Mouse (Mus musculus): Measurements from ENCODE around the gene Cd63. TPM values are rescaled to one million over a fixed set of nuclear protein-coding genes. Genes with fewer than 3 reads are reported as not detected.

Gene Cd63
- polyA plus RNA-seq, 1 experiment from 2014 or later, result 118 TPM

DNA sequence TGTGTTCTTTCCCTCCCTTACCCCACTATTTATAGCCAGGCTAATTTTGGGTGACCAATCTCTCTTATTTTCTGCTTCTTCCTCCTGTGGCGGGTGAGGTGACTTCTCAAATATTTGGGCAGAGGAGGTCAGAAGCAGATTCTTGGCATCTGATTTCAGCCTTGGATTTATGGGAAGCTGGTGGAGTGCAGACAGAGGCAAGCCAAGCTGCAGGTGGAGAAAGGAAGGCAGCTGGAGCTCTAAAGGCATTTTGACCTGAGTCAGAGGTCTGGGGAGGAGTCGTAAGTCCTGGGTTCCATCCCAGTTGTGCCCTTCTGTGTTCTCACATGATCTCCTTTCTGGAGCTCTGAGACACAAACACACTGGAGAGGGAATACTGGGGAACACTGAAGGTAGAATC is 30.7 kb downstream of the Cd63 start:
- ATAC-seq (ENCODE audit: low read depth), result no peak
- 37% methylated on average over 2 of the region's 2 CpGs for WGBS (ENCODE audit: insufficient replicate concordance)
- H3K9ac ChIP-seq, result no peak overlapping the region

GRCm38 (mm10) chr10:128933574-128933973 is 32.8 kb downstream of the Cd63 start, which contains the start of gene Itga7:
Itga7 (plus strand) TSS chr10:128933818.
- Histone ChIP-seq H3K9ac (no peak within 1 kb of the TSS), H3K9me3 (replicated peaks) (no peaks in the 10 kb centered on the region), H3K27ac (no peak within 1 kb of the TSS), H3K4me2 (peak within 1 kb of the TSS; percentile 46), H3K4me3 (replicated peaks) (peak within 1 kb of the TSS; percentile 25), H3K4me1 (replicated peaks) (0 out of 2 replicates have a peak, but pooled peaks cover 8% of the 10 kb centered on the region), H3K36me3 (no peaks in the 10 kb centered on the region), H3K27me3 (peaks cover 82% of the 10 kb centered on the region)
- DNase-seq (no peak), ATAC-seq (ENCODE audit: low read depth) (peak; percentile 59)
- under 1% methylated on average over 26 of the region's 26 CpGs for WGBS (ENCODE audit: insufficient replicate concordance)

More for the DNA sequence above, 30.7 kb downstream of the Cd63 start:
- H3K36me3 ChIP-seq, result no peaks in the 10 kb centered on the region
- H3K27ac ChIP-seq, result no peak overlapping the region
- no peak for DNase-seq
- no peak overlapping the region for H3K4me2 ChIP-seq
- H3K4me3 ChIP-seq (replicated peaks), result no peak overlapping the region
- H3K27me3 ChIP-seq, result peaks cover 88% of the 10 kb centered on the region
- no peaks in the 10 kb centered on the region for H3K9me3 ChIP-seq (replicated peaks)
- H3K4me1 ChIP-seq (replicated peaks), result 0 out of 2 replicates have a peak, but pooled peaks cover 8% of the 10 kb centered on the region

DNA sequence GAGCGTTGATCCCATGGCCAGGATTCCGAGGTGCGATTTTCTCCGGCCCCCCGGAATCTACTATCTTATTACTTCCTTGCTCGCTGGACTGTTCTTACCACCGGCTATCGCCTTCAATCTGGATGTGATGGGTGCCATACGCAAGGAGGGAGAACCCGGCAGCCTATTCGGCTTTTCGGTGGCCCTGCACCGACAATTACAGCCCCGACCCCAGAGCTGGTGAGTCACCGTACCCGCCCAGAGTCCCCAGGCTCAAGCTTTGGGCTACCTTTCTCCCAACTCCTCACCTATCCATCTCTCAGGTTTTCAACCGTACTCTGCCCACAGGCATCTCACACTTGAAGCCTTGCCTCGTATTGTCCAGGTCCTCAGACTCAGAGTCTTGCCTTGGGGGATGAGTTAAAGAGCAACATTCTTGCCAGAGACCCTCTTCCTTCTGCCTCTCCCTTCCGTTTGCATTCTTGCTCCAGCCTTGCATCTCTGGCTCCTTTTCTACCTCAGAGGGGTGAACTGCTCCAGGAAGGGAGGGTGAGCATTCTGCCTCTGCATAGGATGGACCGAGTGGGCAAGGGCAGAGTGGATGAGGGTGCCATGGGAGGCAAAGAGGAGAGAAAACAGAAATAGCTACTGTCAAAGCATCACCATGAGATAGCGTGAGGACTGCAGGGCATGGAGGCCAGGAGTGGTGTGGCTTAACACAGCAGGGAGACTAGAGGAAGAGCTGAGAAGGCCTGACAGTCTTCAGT is 33.4 kb downstream of the Cd63 start:
- Histone ChIP-seq H3K36me3 (no peaks in the 10 kb centered on the region), H3K4me2 (peak overlapping the region; percentile 46), H3K27me3 (peaks cover 77% of the 10 kb centered on the region), H3K9me3 (replicated peaks) (no peaks in the 10 kb centered on the region), H3K4me3 (replicated peaks) (peak overlapping the region; percentile 25), H3K4me1 (replicated peaks) (0 out of 2 replicates have a peak, but pooled peaks cover 8% of the 10 kb centered on the region), H3K9ac (no peak overlapping the region), H3K27ac (no peak overlapping the region)
- no peak for DNase-seq
- 5% methylated on average over 21 of the region's 21 CpGs for WGBS (ENCODE audit: insufficient replicate concordance)
- no peak for ATAC-seq (ENCODE audit: low read depth)

- 0 out of 2 replicates have a peak, but pooled peaks cover 8% of the 10 kb centered on the region for H3K4me1 ChIP-seq (replicated peaks)
- ATAC-seq (ENCODE audit: low read depth) (no peak), DNase-seq (no peak)
- no peak overlapping the region for H3K4me3 ChIP-seq (replicated peaks)
- no peaks in the 10 kb centered on the region for H3K36me3 ChIP-seq
- H3K27ac ChIP-seq, result no peak overlapping the region
- H3K27me3 ChIP-seq, result peaks cover 68% of the 10 kb centered on the region
- H3K9ac ChIP-seq, result no peak overlapping the region
- H3K9me3 ChIP-seq (replicated peaks), result no peaks in the 10 kb centered on the region
- 45% methylated on average over 7 of the region's 7 CpGs for WGBS (ENCODE audit: insufficient replicate concordance)
- H3K4me2 ChIP-seq, result no peak overlapping the region
These were observed 34.4 kb downstream of the Cd63 start for GRCm38 (mm10) chr10:128934997-128935787.

- ATAC-seq (ENCODE audit: low read depth), result no peak
- DNase-seq, result no peak
- no peaks in the 10 kb centered on the region for H3K9me3 ChIP-seq (replicated peaks)
- peaks cover 63% of the 10 kb centered on the region for H3K27me3 ChIP-seq
- no peaks in the 10 kb centered on the region for H3K36me3 ChIP-seq
- no peak overlapping the region for H3K9ac ChIP-seq
- no peak overlapping the region for H3K4me2 ChIP-seq
- H3K4me1 ChIP-seq (replicated peaks), result 0 out of 2 replicates have a peak, but pooled peaks cover 8% of the 10 kb centered on the region
- H3K27ac ChIP-seq, result no peak overlapping the region
- WGBS (ENCODE audit: insufficient replicate concordance), result 60% methylated on average over 8 of the region's 8 CpGs
- H3K4me3 ChIP-seq (replicated peaks), result no peak overlapping the region
These were observed 35.1 kb downstream of the Cd63 start for GRCm38 (mm10) chr10:128935826-128936440.

- Histone ChIP-seq H3K27me3 (peaks cover 53% of the 10 kb centered on the region), H3K36me3 (no peaks in the 10 kb centered on the region), H3K4me3 (replicated peaks) (no peak overlapping the region), H3K4me2 (no peak overlapping the region), H3K4me1 (replicated peaks) (0 out of 2 replicates have a peak, but pooled peaks cover 8% of the 10 kb centered on the region), H3K27ac (no peak overlapping the region), H3K9ac (no peak overlapping the region), H3K9me3 (replicated peaks) (no peaks in the 10 kb centered on the region)
- DNase-seq (no peak), ATAC-seq (ENCODE audit: low read depth) (no peak)
- 60% methylated on average over 12 of the region's 12 CpGs for whole genome bisulfite sequencing (ENCODE audit: insufficient replicate concordance)
These were observed 37.1 kb downstream of the Cd63 start for GRCm38 (mm10) chr10:128937756-128938390.

GRCm38 (mm10) chr10:128938457-128938856 is 37.7 kb downstream of the Cd63 start:
- 0 out of 2 replicates have a peak, but pooled peaks cover 6% of the 10 kb centered on the region for H3K4me1 ChIP-seq (replicated peaks)
- ATAC-seq (ENCODE audit: low read depth) (no peak), DNase-seq (no peak)
- 65% methylated on average over 9 of the region's 9 CpGs for WGBS (ENCODE audit: insufficient replicate concordance)
- H3K4me2 ChIP-seq, result no peak overlapping the region
- H3K9me3 ChIP-seq (replicated peaks), result no peaks in the 10 kb centered on the region
- no peaks in the 10 kb centered on the region for H3K36me3 ChIP-seq
- no peak overlapping the region for H3K4me3 ChIP-seq (replicated peaks)
- no peak overlapping the region for H3K9ac ChIP-seq
- peaks cover 49% of the 10 kb centered on the region for H3K27me3 ChIP-seq
- no peak overlapping the region for H3K27ac ChIP-seq

- H3K36me3 ChIP-seq, result no peaks in the 10 kb centered on the region
These were observed 38.2 kb downstream of the Cd63 start for GRCm38 (mm10) chr10:128938974-128939373.

GRCm38 (mm10) chr10:128940475-128941061 is 39.8 kb downstream of the Cd63 start:
- H3K36me3 ChIP-seq, result no peaks in the 10 kb centered on the region
- no peak overlapping the region for H3K4me2 ChIP-seq
- no peak overlapping the region for H3K4me3 ChIP-seq (replicated peaks)
- no peak overlapping the region for H3K9ac ChIP-seq
- H3K4me1 ChIP-seq (replicated peaks), result no peaks in the 10 kb centered on the region
- H3K9me3 ChIP-seq (replicated peaks), result no peaks in the 10 kb centered on the region
- no peak for ATAC-seq (ENCODE audit: low read depth)
- no peak for DNase-seq
- no peak overlapping the region for H3K27ac ChIP-seq
- peaks cover 38% of the 10 kb centered on the region for H3K27me3 ChIP-seq
- 53% methylated on average over 10 of the region's 10 CpGs for WGBS (ENCODE audit: insufficient replicate concordance)

More at GRCm38 (mm10) chr10:128938974-128939373, 38.2 kb downstream of the Cd63 start:
- Histone ChIP-seq H3K27ac (no peak overlapping the region), H3K4me3 (replicated peaks) (no peak overlapping the region), H3K27me3 (peaks cover 49% of the 10 kb centered on the region), H3K4me1 (replicated peaks) (0 out of 2 replicates have a peak, but pooled peaks cover under 1% of the 10 kb centered on the region), H3K4me2 (no peak overlapping the region), H3K9me3 (replicated peaks) (no peaks in the 10 kb centered on the region), H3K9ac (no peak overlapping the region)
- 45% methylated on average over 5 of the region's 5 CpGs for WGBS (ENCODE audit: insufficient replicate concordance)
- ATAC-seq (ENCODE audit: low read depth), result no peak
- no peak for DNase-seq

- DNase-seq (no peak), ATAC-seq (ENCODE audit: low read depth) (no peak)
- Histone ChIP-seq H3K27me3 (peaks cover 35% of the 10 kb centered on the region), H3K4me3 (replicated peaks) (no peak overlapping the region), H3K9me3 (replicated peaks) (no peaks in the 10 kb centered on the region; the same call in 1 of the 2 replicates), H3K27ac (no peak overlapping the region), H3K4me2 (no peak overlapping the region), H3K4me1 (replicated peaks) (no peaks in the 10 kb centered on the region), H3K36me3 (no peaks in the 10 kb centered on the region), H3K9ac (no peak overlapping the region)
- 26% methylated on average over 3 of the region's 3 CpGs for WGBS (ENCODE audit: insufficient replicate concordance)
These were observed 44.9 kb downstream of the Cd63 start for GRCm38 (mm10) chr10:128945675-128946074.

Data from liver, embryonic 13.5 days (tissue).